Mouse (Mus musculus): ENCODE results near the gene Klra2. TPM values are rescaled to one million over a fixed set of nuclear protein-coding genes. Genes with fewer than 3 reads are reported as not detected.
"Not testable (repeated sequence)": the region's sequence is repeated elsewhere in the genome, so short reads cannot be mapped to it uniquely, and the experiment has no call there.

Gene Klra2
- total RNA-seq (2021) = under 1 TPM in 1 of 2 experiments, not detected in 1; 0.14 TPM
- long read RNA-seq, experiment 1 = 0 reads
- long read RNA-seq, experiment 2 = 0 reads

GRCm38 (mm10) chr6:131247206-131247605, at the start of gene Klra2:
Gene Klra2 (minus strand): TSS chr6:131247362.
- DNase-seq (ENCODE audit: low spot score) = no peak

- no peak for DNase-seq (ENCODE audit: low spot score)
These were observed 47.4 kb upstream of the Klra2 start for GRCm38 (mm10) chr6:131294435-131295112.

GRCm38 (mm10) chr6:131293916-131294315, 46.8 kb upstream of the Klra2 start:
- no peak for DNase-seq (ENCODE audit: low spot score)

- peak; percentile 79 for DNase-seq (ENCODE audit: low spot score)
These were observed 46.0 kb upstream of the Klra2 start, which contains the start of gene Magohb for GRCm38 (mm10) chr6:131292991-131293788. Gene Magohb (minus strand): TSS chr6:131293244.

GRCm38 (mm10) chr6:131292276-131292990, 45.3 kb upstream of the Klra2 start:
- peak; percentile 9 for DNase-seq (ENCODE audit: low spot score)

- peak; percentile 12 for DNase-seq (ENCODE audit: low spot score)
These were observed 43.3 kb upstream of the Klra2 start for GRCm38 (mm10) chr6:131290430-131290829.

GRCm38 (mm10) chr6:131278160-131278559, 31.0 kb upstream of the Klra2 start:
- not testable (repeated sequence) for DNase-seq (ENCODE audit: low spot score)

GRCm38 (mm10) chr6:131276659-131277058, 29.5 kb upstream of the Klra2 start:
- no peak for DNase-seq (ENCODE audit: low spot score)

GRCm38 (mm10) chr6:131272311-131272710, 25.1 kb upstream of the Klra2 start:
- no peak for DNase-seq (ENCODE audit: low spot score)

GRCm38 (mm10) chr6:131270312-131270711, 23.1 kb upstream of the Klra2 start:
- no peak for DNase-seq (ENCODE audit: low spot score)

GRCm38 (mm10) chr6:131269599-131269998, 22.4 kb upstream of the Klra2 start:
- DNase-seq (ENCODE audit: low spot score) = no peak

- no peak for DNase-seq (ENCODE audit: low spot score)
These were observed 17.0 kb upstream of the Klra2 start for GRCm38 (mm10) chr6:131264175-131264574.

GRCm38 (mm10) chr6:131262778-131263177, 15.6 kb upstream of the Klra2 start:
- no peak for DNase-seq (ENCODE audit: low spot score)

- DNase-seq (ENCODE audit: low spot score) = no peak
These were observed 14.8 kb upstream of the Klra2 start for GRCm38 (mm10) chr6:131262009-131262408.

GRCm38 (mm10) chr6:131245081-131245480, 2.1 kb downstream of the Klra2 start:
- no peak for DNase-seq (ENCODE audit: low spot score)

Other genes with a start within 250 kb of the Klra2 start
- 1 to 10 TPM; 3.6 to 5.2 TPM for gene Magohb, start 45.9 kb upstream of the Klra2 start, total RNA-seq (2021)
- under 1 TPM; 0.64 to 0.71 TPM for gene Styk1, start 106.2 kb upstream of the Klra2 start, total RNA-seq (2021)
- gene Ybx3, start 141.1 kb upstream of the Klra2 start, total RNA-seq (2021) = 1,000 to 10,000 TPM; 2,006 to 2,015 TPM
- not detected for gene 5430401F13Rik, start 239.0 kb upstream of the Klra2 start, total RNA-seq (2021)
- not detected for gene Gm6619, start 239.0 kb upstream of the Klra2 start, total RNA-seq (2021)